Mouse (Mus musculus) left cerebral cortex, postnatal 4 days (tissue): ENCODE measurements around the gene Inpp5k. TPM values are rescaled to one million over a fixed set of nuclear protein-coding genes. Genes with fewer than 3 reads are reported as not detected.

ENCODE experiments used
- DNase-seq: peaks from one replicate; pipeline ENCODE4 v3.0.0-alpha.2; 2022
- intact Hi-C: fragments of 180-260 bp; cut with DNase I; formaldehyde crosslinking; loops from one replicate; pipeline ENCODE4 v1.15.1; 2025
- total RNA-seq, 2 experiments: library from RNA; stranded (reverse); gene quantifications; 2 replicates each; pipeline ENCODE4 v1.2.3; 2021

Gene Inpp5k
- total RNA-seq, 2 experiments from 2014 or later: 45.5 to 47.2 TPM

DNA sequence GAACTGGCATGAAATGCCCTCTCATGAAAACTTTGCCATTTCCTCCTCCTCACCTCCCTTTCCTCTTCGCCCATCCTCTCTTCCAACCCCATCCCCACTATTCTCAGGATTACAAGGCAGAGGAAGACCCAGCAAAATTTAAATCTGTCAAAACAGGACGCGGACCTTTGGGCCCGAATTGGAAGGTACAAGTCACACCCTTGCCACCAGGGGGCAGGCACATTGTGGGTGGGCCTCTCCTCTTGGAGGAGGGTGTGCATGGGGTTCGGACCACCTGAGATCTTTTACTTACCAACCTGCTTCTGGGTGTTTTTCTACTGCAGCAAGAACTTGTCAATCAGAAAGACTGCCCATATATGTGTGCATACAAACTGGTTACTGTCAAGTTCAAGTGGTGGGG is 11.7 kb upstream of the Inpp5k start:
- intact Hi-C loops: no loop called here
- no peak for DNase-seq

DNA sequence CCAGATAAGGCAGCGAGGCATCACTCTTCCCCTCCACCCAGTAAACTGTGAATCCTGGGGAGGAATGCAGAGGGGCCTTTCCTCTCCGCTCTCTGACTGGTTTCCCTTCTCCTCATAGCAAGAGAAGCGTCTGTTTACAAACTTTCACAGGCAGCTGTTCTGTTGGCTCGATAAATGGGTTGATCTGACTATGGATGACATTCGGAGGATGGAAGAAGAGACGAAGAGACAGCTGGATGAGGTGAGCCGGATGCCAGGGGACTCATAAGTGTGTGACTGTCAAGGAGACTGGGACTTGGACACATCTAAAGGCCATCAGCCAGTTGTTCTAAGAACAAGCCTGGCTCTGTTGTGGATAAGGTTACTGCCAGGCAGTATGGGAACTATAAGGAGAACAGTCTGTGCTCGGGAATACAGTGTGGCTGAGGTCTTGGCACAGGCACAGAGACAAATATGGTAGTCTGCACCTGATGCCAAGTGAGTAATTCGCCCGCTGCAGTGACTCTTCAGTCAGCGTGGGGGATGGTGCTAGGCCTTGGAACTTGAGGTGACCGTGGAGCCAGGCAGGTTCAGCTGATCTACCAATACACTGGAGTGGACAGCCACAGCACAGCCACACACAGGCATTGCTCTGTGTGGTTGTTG is 10.5 kb upstream of the Inpp5k start:
- DNase-seq: peak; percentile 28
- intact Hi-C loops: no loop called here

DNA sequence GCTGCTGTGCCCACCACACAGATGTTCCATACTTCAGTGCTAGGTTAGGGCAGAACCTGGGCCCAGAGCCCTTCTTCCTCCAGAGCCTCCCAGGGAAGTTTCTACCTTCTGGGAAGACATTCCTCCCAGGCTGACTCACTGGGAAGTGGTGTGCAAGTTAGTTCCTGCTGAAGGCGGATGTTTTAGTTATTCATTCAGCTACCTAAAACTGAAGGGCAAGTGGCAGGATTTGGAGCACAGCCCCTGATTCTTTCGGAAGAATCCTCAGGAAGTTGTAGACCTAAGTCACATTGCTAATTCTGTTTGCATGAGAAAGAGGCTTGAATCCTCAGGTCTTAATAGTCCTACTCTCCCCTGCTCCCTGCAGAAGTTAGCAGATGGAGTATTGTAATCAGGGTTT is 9.4 kb upstream of the Inpp5k start:
- intact Hi-C loops: no loop called here
- no peak for DNase-seq

DNA sequence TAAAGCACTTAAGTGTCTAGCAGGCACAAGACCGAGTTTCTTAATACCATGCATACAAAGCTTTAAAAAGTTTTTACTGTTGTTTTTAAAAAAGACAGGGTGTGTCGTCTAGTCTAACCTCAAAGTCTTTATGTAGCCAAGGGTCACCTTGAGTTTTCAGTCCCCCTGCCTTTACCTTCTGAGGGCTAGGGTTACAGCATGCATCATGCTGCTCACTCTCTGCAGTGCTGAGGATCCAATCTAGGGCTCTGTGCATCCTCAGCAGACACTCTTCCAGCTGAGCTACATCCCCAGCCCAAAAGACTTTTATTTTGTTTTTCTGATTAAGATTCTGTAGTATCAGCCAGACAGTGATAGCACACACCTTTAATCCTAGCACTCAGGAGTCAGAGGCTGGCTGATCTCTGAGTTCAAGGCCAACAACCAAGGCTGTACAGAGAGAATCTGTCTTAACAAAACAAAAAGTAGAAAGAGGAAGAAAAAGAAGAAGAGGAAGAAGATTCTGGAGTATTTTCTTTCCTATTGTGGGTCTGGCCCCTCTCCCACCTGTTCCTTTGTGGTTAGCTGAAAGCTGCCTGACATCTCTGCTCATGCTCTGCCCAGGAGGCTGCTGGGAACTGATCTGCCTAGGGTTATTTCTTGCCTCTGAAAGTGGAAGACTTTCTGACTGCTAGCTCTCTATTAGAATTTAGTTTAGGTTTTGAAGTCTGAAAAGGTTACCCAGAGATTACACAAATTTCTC is 8.0 kb upstream of the Inpp5k start:
- no peak for DNase-seq
- intact Hi-C loops: no loop called here

DNA sequence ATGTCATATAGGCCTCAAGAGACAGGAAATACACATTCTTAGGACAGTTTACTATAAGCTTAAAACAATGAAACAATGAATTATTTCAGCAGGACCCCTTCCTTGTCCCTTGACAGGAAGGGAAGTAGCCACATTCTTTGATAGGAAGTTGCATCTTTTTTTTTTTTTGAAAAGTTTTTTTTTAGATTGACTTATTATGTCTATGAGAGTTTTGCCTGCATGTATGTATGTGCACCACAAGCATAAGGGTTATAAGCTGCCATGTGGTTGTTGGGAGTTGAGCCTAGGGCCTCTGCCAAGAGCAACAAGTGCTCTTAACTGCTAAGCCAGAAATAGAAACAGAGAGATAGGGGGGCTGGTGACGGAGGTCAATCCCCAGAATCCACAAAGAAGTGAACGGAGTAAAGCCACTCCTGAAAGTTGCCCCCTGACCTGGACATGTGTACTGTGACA is 6.7 kb upstream of the Inpp5k start:
- intact Hi-C loops: no loop called here
- DNase-seq: no peak

GRCm38 (mm10) chr11:75625820-75626219 is 5.0 kb upstream of the Inpp5k start:
- intact Hi-C loops: no loop called here

DNA sequence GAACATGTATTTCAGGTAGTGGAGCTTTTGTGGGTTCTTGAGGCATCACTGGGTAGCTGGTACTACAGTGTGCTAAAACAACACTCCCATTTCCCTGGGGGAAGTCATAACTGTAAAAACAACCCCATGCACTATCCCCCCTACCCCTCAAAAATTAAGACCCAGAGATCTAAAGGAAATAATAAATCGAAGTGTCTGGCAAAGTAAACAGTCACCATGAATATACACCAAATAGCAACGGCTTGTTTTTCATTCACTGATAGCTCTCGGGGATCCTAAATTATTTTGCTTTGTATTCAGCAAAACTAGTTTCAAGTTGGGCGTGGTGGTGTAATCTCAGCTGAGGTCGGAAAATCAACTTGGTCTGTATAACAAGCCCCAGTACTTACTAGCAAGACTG is 690 bp upstream of the Inpp5k start:
- intact Hi-C loops: no loop called here

More at GRCm38 (mm10) chr11:75625820-75626219, 5.0 kb upstream of the Inpp5k start:
- no peak for DNase-seq

DNA sequence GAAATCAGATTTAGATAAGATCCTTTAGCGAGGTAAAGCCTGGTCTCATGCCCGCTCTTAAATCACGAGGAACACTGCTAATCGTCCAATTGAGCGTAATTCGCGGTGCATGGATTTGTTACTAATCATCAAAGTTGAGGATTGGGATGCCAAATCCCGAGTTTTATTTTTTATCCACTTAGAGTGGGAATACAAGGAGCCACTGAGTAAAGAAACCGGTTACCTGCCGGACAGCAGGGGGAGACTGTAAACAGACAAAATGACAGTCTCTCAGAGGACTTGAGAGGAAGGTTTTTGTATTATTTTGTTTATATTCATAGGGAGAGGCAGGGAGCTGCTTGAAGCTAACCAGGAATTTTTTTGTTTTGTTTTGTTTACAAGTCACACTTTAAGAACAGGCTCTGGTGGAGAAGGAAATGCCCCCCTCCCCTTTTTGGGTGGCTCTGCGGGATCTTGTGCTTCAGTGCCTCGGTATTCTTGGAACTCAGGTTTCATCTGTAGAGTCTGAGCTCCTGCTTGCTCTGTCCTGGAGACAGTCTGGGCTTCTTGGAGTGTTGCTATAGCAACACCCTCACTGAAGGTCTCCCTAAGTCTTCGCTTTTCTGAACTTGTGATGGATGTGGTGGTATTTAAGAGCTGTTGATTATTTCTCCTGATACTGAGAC is 905 bp downstream of the Inpp5k start:
- no peak for DNase-seq
- intact Hi-C loops: no loop called here

More for the DNA sequence above, 690 bp upstream of the Inpp5k start:
- DNase-seq: no peak

- no peak for DNase-seq
- intact Hi-C loops: no loop called here
Observed at GRCm38 (mm10) chr11:75632921-75633320, 2.1 kb downstream of the Inpp5k start.

DNA sequence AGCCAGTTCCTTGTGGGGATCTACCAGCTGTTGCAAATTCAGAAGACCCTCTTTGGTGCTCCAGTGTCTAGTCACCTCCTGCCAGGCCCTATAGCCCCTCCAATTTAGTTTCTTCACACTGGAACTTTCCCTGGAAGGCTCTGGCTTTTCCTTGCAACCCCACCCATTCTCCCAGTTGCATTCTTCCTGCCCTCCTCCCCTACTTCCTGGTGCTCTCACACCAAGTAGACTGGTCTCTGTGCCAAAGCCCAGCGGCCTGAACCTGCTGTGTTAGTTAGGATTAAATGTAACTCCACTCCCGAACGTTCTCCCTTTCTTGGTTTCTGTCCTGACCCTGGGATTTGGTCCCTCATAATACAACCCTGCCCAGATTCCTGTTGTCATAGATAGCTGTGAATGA is 4.0 kb downstream of the Inpp5k start:
- intact Hi-C loops: no loop called here
- DNase-seq: no peak

GRCm38 (mm10) chr11:75635315-75635714 is 4.5 kb downstream of the Inpp5k start:
- intact Hi-C loops: no loop called here
- DNase-seq: no peak

DNA sequence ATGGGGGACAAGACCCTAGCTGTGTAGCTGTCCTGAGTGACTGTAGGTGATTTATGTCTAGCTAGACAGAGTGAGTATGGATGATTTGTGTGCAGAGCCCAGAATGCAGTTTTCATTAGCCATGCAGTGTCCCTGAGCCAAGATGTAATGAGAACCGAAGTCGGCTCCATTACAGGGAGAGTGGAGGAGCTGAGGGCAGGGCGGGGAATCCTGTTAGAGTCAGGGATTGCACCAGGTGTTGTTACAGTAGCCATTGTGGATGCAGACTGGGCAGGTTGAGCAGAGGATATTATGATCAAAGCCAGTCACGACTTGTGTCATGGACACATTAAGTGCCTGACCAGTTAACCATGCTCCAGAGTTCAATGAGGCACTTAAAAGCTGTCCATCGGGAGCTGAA is 12.5 kb downstream of the Inpp5k start:
- intact Hi-C loops: no loop called here
- no peak for DNase-seq

DNA sequence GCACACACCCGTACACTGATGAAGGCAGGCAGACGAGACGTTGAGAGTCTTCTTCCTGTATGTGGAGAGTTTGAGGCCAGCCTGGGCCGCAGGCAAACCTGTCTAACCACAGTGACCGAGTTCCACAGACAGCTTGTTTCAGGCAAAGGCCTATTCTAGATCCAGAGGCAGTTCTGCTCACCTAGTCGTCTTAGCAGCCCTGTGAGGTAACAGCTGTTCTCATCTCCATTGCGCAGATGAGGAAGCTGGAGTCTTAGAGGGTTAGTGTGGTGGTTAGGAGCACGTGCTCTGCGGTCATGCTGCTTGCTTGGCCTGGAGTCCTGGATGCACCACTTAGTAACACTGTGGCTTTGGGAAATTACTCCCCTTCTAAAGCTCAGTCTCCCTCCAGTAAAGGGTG is 13.9 kb downstream of the Inpp5k start:
- no peak for DNase-seq
- intact Hi-C loops: no loop called here

DNA sequence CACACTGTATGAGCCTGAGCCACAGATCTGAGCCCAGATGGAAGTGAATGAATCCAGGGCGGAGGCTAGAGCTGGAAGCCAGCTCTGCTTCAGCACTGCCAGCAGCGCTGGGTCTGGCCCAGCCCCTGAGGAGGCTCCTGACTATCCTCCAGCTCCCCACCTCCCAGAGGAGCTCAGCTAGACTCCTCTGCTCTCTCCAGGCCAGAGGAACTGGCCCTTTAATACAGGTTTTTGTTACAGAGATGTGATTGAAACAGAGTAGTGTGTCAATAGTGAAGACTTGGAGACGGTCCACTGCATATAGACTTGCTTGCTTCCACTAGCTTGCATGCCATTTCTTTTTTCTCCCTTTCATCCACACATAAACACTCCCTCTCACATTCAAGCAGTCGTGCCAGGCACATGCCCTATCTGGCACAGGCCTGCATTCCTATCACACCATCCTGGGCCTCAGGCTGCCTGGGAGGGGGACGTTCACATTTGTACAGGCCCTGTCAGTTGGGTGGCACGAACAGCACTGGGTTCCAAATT is 17.0 kb downstream of the Inpp5k start:
- intact Hi-C loops: no loop called here
- DNase-seq: peak; percentile 70

DNA sequence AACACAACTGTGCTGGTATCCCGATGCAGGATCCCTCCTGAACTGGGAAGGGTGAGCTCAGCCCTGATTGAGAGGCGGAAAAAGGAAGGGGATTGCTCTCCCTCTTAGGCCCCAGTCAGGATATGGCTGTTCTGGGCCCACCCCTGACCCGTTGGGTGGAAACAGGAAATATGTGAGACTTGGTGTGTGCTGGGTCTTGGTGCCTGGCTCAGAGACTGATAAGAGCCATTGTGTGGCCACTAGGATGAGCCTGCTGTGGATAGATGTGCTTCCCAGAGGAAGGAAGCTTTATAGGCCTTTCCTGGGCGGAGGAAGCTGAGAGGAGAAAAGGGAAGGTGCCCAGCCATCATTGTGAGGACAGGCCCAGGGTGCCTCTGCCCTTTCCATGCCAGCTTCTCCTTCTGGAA is 18.4 kb downstream of the Inpp5k start:
- intact Hi-C loops: no loop called here
- DNase-seq: no peak

DNA sequence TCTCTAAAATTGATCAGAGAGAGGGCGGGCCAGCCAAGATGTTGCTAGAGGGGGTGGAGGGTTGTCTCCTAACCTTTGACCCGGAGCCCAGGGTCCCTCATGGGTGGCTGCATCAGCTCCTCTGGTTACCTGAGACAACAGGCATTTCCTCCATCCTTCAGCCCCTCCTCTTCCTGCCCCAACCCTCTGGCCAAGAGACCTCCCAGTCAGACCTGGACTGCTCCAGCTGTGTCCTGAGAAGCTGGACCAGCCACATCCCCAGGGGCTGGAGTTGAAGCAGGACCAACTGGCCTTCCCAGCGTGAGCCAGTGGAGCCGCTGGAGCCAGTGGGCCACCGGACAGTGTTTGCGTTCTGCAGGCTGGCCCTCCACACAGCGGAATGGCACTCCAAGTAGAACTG is 19.5 kb downstream of the Inpp5k start, which contains the start of gene Myo1c:
Myo1c (plus strand) TSS at position 194 of the 400 bp plus-strand sequence.
- intact Hi-C loops: no loop called here
- DNase-seq: no peak

DNA sequence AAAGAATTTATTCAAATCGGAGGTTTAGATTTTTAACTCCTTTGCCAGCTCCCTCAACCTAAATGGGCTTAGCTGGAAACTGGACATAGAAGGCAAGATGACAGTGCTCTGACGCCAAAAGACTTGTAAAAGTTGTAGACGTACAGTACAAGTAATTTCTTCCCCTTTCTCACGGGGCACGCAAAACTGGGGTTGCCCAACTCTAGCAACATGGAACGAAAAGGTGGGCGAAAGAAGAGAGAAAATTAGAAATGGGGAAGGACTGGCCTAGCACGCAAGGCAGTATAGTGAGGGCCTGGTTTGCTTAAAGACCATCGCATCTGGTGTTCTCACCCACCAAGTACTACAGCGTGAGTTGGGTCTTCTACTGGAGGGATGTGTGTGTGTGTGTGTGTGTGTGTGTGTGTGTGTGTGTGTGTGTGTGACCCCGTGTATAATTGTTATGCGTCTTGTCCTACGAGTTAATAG is 20.2 kb downstream of the Inpp5k start:
- DNase-seq: no peak
- intact Hi-C loops: no loop called here

DNA sequence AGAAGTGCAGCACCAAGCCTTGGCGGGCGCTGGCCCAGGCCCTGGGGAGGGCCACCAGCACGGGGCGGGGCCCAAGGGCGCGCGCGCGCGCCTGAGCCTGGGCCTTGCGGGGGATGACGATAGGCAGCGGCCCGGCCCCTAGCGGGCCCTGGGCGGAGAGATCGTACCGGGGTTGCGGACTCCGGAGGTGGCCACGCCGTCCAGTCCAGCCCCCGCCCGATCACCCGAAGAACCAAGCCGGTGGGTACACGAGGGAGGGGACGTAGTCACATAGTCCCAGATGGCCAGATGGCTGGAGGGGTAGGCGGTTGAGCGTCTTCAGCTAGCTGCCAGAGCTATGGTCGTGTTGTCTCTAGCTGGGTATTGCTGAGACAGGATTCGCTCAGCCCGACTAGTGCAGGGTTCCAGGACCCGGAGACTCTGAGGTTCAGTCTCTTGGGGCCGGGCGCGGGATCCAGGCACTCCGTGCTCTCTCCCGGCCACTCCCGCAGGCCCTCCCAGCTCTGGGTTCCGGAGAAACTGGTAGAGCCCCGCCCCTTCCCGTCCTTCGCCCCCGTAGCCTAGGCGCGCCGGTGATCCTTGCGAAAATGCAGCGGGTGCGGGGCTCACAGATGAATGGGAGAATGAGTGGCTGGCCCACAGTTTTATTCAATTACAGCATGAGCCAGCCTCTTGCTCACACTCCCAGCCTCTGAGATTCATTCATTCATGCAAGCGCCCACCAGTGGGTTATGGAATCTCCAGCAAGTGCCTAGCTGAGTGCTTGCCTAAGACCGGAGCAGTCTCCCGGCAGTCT is 20.8 kb downstream of the Inpp5k start:
- DNase-seq: peak; percentile 63
- intact Hi-C loops: no loop called here

- DNase-seq: no peak
- intact Hi-C loops: no loop called here
Observed at GRCm38 (mm10) chr11:75652222-75652941, 21.6 kb downstream of the Inpp5k start.
